Mouse (Mus musculus) right cerebral cortex, postnatal 36 days (tissue): ENCODE measurements around the gene 2010109A12Rik.

Experiments
- DNase-seq, 2 experiments: peaks; one replicate each; pipeline ENCODE4 v3.0.0; 2022; ENCODE audit warnings: low spot score in 2 of 2, mixed read lengths in 1 of 2

Gene 2010109A12Rik

DNA sequence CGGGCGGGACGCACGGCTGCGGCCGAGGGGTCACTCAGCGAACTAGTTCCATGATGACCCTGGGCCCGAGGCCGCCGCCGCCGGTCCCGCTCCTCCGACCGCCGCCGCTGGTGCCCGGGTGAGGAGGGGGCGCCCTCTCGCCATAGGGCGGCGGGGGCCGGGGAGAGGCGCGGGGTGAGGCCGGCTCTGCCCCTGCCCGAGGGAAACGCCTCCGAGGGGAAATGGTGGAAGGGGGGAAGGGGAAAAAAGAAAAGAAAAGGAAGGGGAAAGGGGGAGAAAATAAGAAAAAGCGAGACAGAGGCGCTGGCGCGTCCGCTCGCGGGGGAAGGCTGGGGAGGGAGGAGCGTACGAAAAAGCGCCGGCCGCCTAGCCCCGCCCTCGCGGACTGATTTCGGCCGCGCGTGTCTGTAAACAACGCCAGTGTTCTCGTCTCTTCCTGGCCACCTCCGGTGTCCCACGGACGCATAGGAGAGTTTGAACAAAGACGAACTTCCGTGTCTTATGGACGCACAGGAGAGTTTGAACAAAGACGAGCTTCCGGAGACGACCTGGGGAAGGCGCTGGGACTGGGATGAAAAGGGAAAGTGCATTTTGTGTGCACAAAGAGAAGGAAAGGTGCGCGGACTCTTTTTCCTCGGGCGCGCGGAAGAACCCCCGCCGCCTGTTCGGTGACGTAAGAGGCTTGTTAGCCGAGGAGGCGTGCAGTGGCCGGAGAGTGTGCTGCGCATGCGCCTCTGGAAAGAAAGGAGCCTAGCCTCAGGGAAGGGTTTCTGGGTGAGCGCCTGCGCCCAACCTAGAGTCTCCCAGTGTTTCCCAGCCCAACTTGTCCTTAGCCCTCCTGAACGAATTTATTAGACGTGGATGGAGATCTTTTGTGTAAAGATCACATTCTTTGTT is at the start of gene 2010109A12Rik, which contains the start of gene Ccni:
2010109A12Rik (plus strand) TSS at position 410 of the 897 bp plus-strand sequence.
Ccni (minus strand) TSS at position 387 of the 897 bp plus-strand sequence.
- peak; percentile 90 to 93 for DNase-seq

DNA sequence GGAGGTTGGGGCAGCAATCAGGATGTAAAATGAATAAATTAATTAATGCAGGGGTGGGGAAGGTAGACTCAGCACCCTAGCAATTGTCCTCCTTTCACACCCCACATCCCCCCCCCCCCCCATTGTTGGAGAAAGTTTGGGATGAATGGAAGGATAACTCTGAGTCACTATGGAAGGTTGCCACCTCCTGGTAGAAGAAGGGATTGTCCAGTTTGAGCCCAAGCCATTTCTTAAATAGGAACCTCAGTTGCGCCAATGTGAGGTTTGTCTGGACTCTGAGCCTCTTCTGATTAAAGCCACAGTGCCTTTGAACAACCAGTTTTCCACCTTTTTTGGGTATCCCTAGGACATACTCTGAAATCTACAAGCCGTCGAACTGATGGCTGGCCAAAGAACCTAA is 42.8 kb upstream of the 2010109A12Rik start:
- DNase-seq: no peak

DNA sequence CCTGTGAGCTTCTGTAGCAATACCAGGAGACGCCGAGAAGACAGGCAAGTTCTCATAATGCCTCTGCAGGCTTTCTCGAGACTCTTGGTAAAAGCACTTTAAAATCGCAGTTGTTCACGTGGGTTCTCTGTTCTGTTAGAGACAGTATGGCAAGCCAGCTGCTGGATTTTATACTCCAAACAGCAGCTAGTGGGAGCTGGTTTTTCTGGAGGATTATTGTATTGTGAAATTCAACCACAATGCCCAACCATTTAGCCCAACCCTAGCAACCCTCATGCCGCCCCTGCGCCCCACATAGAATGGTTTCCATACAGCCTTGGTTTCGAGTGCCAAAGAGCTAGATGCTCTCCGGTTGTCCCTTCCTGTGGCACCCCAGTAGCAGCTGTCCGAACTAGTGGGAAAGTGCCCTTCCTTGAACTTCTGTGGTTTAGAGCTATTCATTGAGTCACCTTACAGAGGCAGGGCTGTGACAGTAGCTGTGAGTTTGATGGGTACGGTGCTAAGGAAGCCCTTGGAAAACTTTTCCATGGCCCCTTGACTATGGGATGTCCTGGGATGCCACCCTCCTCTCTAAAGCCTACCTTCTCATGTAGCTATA is 38.3 kb upstream of the 2010109A12Rik start:
- no peak for DNase-seq

DNA sequence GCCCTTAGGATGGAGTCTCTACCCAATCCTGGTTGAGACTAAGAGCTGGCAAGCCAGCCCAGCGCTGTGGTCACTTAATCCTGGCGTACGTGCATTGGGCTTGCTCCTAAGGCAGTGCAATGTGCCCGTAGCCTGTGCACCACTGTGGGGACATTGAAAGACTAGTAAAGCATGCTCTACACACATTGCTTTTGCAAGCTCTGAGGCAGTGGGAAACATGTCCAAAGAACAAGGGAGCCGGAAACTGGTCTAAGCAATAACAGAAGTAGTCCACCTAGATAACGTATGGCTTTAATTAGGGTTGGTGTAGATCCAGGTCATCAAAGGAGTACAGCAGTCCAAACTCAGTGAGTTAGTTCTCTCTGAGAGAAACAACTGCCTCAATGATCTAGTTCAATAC is 37.7 kb upstream of the 2010109A12Rik start:
- DNase-seq: no peak

DNA sequence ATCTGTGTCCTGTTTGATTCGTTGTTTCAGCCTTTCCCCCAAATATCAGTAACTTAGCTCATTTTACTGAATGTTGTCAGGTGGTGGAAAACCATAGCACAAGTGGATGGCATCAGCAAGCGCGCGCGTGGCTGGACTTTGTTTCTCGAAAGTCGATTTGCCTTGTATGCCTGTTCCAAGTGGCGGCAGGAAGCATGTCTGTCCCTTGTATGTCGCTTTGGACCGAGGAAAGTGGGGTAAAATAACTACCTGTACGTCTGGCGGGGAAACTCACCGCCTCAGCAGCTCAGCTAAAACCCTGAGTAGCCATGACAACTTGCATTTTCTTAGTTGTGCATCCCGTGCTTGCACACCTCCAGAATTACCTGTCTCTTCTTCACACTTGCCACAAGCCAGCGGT is 34.9 kb upstream of the 2010109A12Rik start:
- DNase-seq: no peak

DNA sequence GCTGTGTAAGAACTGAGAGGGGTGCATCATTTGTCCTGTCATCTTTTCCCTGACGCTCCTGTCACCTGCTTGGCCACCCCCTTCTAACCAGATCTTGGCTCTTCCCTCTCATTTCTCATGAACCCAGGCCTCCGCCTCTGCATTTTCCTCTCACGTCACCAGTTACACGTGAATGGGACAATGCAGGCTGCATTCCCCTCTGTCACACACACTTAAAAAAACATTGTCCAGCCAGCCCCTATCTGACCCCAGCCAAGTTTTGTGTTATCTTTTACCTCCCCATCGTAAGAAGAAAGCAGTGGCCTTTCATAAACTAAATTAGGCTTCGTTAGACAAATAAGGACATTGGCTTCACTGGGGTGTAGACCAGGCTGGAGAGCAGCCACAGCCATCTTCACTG is 33.8 kb upstream of the 2010109A12Rik start:
- no peak for DNase-seq

DNA sequence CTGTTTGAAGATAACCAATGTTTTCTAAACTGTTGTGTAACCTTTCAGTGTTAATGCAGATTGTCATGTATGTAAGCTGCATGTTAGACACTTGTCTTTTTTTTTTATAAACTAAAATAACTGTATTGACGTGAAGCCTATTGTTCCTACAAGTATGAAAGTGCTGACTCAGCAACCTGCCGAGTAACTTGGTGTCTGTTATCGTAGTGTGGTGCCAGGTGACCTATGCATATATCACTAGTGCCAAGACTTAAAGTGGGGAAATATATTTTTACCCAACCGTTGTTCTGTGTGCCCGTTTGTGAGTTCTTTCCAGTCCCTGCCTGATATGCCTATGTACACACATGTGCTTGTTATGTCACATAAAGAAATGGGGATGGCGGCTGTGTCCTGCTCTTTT is 31.6 kb upstream of the 2010109A12Rik start:
- no peak for DNase-seq

DNA sequence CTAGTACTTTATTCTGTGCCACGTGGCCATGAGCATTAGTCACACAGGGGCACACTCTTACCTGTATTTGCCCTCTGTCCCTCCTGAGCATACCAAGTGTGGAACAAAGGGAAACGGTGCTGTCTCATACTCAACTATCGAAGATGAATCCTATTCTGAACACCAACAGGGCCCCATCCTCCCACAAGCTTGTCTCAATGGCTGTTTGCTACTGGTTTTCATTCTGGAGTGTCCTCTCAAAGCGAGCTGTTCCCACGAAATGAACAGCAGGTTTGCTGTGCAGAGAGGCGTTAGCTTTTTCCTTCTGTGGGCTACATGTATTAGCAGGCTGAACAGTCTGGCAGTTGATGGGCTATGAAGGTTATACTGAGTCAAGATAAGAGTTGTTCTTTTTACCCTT is 27.7 kb upstream of the 2010109A12Rik start:
- DNase-seq: no peak

DNA sequence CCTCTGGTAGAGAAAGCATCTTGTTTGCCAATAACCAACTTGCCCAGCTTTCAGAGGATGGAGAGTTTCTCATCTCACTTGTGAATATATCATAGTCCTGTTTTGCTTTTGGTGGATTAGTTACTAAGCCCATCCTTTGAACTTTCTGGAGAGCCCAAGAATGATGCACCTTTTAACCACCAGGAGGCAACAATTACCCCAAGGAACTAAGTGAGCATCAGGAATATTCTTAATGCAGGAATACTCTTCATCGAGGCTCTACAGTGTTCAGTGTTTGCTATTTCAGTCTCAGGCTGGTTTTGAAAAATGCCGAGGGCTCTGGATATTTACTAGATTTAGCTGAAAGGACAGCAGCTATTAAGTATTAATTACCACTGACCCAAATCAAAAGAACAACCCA is 26.1 kb upstream of the 2010109A12Rik start:
- no peak for DNase-seq

DNA sequence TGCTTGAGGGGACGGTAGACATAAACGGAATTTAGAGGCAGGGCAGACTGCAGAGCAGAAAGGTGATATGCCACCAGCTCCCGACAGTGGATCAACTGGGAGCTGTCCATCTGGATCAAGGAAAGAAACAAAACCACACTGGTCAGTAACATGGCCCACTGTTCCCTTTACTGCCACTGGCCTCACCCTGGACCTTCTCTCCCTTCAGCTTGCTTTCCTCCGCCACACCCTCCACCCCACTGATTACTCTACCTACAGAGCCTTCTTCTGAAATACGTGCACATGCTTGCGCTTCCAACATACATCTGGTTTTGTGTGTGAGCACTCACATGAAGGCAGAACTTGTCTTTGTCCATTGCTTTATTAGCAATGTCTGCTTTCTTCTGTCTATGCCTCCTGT is 23.0 kb upstream of the 2010109A12Rik start:
- DNase-seq: no peak

DNA sequence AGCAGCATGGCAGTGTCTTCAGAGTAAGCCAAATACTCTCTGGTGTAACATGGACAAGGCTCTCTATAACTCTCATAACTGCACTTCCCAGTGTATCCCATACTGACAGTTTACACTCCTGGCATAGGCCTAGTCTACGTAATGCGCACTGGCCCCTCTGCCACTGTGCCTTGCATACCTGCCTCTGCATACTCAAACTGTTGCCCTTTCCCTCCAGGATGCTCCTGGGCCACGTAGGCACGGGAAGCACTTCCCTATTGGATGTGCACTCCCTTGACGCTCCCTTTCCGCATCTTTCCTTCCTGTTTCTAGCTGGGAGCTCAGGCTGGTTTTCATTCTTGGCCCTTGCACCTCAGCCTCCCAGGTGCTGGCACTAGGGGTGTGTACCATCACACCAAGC is 21.8 kb upstream of the 2010109A12Rik start:
- DNase-seq: no peak

DNA sequence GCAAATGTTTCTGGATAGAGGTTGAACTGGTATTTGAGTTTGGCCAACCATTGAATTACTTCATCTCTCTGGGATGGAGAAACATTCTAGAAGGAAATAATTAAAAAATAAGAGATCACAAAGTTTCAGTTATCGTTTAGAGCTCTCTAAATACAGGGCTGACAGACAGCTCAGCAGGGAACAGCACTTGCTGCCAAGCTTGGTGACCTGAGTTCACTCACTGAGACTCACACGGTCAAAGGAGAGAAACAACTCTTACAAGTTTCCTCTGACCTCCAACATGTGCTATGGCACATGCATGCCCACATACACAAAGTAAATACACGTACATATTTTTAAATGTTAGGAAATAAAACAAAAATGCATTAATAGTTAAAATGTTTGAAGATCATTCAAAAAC is 16.7 kb upstream of the 2010109A12Rik start:
- no peak for DNase-seq

DNA sequence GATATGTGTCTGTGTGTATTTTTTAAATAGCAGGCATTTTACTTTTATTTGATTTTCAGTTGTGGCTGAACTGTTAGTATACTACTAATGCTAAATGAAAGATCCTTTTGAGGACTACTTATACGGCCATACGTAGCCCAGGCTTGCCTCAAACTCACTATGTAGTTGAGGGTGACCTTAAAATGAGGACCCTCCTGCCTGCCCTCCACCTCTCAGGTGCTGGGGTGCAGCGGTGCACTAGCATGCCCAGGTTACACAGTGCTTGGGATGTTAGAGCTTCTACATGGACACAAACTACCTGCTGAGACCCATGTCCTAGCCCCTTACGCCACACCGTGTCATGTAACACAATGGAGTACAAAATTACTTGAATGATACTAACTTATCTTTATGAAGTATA is 15.9 kb upstream of the 2010109A12Rik start:
- no peak for DNase-seq

DNA sequence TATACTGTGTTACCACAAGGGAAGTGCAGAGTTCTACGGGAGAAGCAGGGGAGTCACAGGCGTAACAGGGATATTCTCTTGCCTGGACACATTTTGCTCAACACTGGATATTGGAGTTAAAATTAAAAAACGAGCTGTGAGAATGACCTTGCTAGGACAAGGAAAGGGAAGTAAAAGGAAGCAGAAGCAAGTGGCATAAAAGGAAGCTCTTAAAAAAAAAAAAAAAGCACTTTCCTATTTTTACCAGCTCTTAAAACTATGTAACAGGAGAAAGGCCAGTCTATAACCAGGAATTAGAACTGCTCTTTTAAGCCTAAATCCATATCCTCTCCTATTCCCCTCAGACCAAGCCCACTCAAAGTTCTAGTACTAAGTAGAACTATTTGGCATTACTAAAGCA is 8.1 kb upstream of the 2010109A12Rik start:
- no peak for DNase-seq

DNA sequence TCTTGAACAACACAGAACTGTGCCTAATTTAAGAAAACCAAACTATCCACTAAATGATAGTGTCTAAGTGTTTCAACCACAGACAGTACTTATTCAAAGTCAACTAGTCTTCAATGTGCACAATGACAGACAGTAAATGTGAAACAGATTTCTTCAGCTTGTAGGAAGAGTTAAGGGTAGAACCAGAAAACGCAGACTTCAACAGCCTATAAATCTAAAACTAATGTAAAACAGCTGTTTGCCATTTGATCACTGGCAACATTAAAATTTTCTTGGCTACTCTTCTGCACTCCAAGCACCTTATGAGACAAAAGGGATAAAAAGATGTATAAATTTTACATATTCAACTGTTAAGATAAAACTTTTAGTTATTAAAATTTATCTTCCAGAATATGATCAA is 5.1 kb upstream of the 2010109A12Rik start:
- no peak for DNase-seq

DNA sequence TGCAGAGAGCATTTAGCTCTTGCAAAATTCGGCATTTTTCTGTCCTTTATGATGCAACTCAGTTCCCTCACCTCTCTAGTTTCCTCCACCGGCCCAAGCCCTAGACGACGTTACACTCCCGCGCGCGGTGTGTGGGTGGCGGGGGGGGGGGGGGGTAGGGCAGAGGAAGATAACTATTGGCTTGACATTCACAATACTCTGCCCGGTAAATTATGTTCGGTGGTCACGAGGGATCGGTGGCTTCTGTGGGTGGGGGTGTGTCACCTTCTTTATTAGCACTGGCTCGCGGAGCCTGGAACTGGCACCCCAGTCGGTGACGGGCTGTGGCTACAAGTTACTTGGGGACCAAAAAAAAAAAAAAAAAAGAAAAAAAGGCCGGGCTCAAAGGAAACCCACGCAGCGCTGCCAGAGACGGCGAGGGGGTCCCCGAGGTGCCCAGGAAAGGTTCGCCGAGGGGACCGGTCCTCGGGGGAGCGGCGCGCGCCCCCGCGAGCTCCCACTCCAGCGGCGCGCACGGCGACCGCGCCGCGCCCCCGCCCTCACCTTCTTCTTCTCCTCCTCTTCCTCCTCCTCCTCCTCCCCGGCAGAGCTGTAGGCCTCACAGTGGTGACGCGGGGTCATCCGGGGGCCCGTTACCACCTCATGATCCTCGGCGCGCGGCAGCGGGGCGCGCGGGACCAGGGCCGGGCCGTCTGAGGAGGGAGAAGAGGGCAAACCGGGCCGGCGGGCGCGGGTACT is 778 bp upstream of the 2010109A12Rik start:
- peak; percentile 28 to 29 for DNase-seq

DNA sequence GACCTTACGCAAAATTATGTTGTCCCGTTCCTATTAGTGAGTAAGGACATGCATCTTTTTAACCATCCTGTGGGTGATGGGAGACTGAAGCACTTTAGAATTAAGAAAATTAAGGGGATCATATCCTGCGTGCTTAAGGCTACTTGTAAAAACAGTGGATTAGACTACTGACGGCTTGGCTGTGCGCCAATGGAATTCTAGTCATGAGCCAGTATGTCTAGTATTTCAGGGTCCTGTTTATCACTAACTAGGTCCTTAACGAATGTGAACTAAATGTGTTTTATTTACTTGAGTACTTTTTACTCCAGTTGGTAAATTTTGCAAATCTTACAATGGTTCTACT is 659 bp downstream of the 2010109A12Rik start:
- DNase-seq: peak; percentile 14 to 25

DNA sequence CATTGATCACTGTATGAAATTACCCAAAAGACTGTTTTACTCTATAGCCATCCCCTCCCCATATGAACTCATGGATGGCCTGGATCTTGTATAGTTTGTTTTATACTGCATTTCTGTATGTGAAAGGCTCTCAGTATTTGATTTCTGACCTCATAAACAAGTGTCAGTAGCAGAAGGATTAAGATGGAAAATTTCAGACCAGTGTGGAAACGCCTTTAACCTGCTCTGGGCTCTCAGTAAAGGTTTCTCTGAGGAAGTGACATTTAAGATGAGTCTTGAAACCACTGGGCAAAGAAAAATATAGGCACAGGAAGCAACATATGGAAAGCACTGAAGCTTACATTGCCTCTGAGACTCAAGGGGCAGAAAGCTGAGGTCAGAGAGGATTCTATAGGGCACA is 1.2 kb downstream of the 2010109A12Rik start:
- no peak for DNase-seq

DNA sequence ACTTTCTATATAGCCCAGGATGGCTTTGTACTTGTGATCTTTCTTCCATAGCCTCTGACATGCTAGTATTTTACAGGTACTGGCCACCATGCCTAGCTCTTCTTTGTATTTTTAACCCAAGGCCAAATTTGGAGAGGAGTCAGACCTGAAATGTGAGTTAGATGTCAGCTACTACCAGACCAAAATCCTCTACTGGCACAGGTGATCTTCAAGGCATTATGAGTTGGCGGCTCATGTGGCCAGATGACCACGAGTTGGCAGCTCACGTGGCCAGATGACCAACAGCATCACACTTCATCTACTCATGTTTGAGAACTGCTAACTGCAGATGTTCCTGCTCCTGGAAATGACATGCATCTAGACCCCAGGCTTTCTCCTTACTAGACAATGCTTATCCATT is 12.1 kb downstream of the 2010109A12Rik start:
- no peak for DNase-seq

DNA sequence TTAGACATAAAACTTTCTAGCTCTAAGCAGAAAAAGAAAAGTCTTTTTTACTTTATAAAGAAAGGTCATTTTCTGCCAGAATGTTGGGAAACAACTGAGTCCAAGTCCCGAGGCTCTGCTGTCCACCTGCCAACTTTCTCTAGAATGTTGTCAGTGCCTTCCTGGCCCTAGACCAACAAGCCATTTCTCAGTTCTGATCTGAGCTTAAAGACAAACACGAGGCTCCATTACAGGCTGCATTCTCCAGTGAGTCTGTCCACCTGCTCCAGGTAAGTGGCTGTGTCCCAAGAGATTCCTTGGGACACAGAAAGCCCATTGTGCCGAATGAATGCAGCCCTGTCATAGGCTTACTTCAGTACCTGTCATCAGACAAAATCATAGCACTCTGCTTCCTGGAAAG is 15.3 kb downstream of the 2010109A12Rik start:
- no peak for DNase-seq

DNA sequence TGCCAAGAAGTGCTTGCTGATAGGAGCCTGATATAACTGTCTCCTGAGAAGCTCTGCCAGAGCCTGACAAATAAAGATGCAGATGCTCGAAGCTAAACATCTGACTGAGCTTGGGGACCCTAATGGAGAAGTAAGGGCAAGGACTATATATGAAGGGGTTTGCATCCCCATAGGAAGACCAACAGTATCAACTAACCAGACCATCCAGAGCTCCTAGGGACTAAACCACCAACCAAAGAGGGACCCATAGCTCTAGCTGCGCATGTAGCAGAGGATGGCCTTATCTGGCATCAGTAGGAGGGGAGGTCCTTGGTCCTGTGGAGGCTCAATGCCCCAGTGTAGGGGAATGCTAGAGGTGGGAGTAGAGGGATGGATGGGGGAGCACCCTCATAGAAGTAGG is 18.2 kb downstream of the 2010109A12Rik start:
- DNase-seq: no peak

DNA sequence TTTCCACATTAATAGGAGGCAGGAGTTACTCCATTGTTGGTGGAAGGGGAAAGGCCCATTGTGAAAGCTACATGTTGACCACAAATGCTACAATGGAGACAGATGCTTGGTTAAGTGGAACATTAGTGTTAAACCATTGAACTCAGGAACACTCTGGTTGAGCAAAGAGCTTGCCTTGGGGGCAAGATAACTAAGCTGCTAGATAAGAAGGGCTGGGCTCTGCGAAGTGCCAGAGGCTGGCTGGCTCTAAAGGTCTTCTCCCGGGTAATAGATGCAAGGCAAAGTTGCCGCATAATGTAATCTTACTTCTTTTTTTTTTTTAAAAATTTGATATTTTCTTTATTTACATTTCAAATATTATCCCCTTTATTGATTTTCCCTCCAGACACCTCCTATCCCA is 20.8 kb downstream of the 2010109A12Rik start:
- DNase-seq: no peak

DNA sequence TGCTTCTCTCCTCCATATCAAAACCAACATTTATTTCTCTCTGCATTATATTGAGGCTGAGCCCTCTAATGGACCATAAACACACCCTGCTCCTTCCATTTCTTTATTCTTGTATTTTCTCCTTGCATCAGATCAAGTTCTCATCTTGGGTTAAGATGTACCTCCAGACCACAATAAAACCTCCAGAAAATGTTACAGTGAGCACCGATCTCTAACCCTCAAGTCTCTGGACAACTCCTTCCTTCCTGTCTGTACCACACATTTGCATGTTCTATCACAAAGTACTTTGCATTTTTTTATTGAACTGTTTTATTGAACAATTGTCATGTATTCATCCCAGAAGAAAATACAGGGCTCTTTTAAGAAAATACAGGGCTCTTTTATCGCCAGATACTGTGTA is 23.2 kb downstream of the 2010109A12Rik start:
- DNase-seq: no peak
